11 mouse cellular contexts compared by ENCODE assay signal in genomic region chr9:91378411-91379299, GRCm38 (mm10). TPM values are rescaled to one million over a fixed set of nuclear protein-coding genes. Genes with fewer than 3 reads are reported as not detected.
A peak's percentile ranks its signal among the peaks of the same experiment; 100 is the strongest.
DNase-seq lines count a peak whose midpoint lies in the region; ATAC-seq lines count a peak whose summit lies in the region.
"Had no signal": no experiment of that assay in that cellular context is flagged by ENCODE, and none has a peak within 500 bp of the region (broad histone marks: within the 10 kb centered on the region; RNA-seq: fewer than 3 reads in every experiment).

No protein-coding gene starts in this region.

- H3K4me2 ChIP-seq in embryonic facial prominence, embryonic 12.5 days (replicated peaks) = peak overlapping the region; percentile 29
- no peak overlapping the region for H3K4me2 ChIP-seq in limb, embryonic 11.5 days (ENCODE audit: low read depth, severe bottlenecking)
- no peak overlapping the region for H3K4me2 ChIP-seq in intestine, embryonic 15.5 days (replicated peaks)
- H3K4me2 ChIP-seq: lung, embryonic 14.5 days had no signal

- H3K9ac ChIP-seq in embryonic facial prominence, embryonic 12.5 days = no peak overlapping the region
- H3K9ac ChIP-seq in limb, embryonic 11.5 days (ENCODE audit: low read length) = no peak overlapping the region
- H3K9ac ChIP-seq in intestine, embryonic 15.5 days = no peak overlapping the region
- H3K9ac ChIP-seq: lung, embryonic 14.5 days had no signal

- 0 out of 2 replicates have a peak overlapping the region, but pooled peaks have one; percentile 11 for H3K27ac ChIP-seq in embryonic facial prominence, embryonic 12.5 days
- H3K27ac ChIP-seq in limb, embryonic 11.5 days (replicated peaks; ENCODE audit: low read depth, low read length) = no peak overlapping the region
- H3K27ac ChIP-seq in intestine, embryonic 15.5 days = no peak overlapping the region

- H3K36me3 ChIP-seq in megakaryocyte, embryonic 14.5 days (replicated peaks; ENCODE audit: low read length) = no peaks in the 10 kb centered on the region
- no peaks in the 10 kb centered on the region for H3K36me3 ChIP-seq in embryonic facial prominence, embryonic 12.5 days
- H3K36me3 ChIP-seq in limb, embryonic 11.5 days (ENCODE audit: control insufficient read depth, insufficient read depth, low read length) = no peaks in the 10 kb centered on the region
- H3K36me3 ChIP-seq in intestine, embryonic 15.5 days = no peaks in the 10 kb centered on the region

- peak; percentile 66 for DNase-seq in limb, embryonic 11.5 days (ENCODE audit: low spot score)
- DNase-seq in retina, postnatal 1 day = peak; percentile 52
- DNase-seq in layer of hippocampus, postnatal 25 days (ENCODE audit: extremely low spot score in 1 of 2, low spot score in 1 of 2) = no peak
- no peak for DNase-seq in frontal cortex, postnatal 14 days (ENCODE audit: low spot score in 2 of 2)
- DNase-seq: kidney, adult 2 months; lung, embryonic 14.5 days had no signal

- peaks cover 33% of the 10 kb centered on the region for H3K9me3 ChIP-seq in megakaryocyte, embryonic 14.5 days
- H3K9me3 ChIP-seq in embryonic facial prominence, embryonic 12.5 days = no peaks in the 10 kb centered on the region
- H3K9me3 ChIP-seq in limb, embryonic 11.5 days (ENCODE audit: control insufficient read depth, low read length) = no peaks in the 10 kb centered on the region
- H3K9me3 ChIP-seq in intestine, embryonic 15.5 days = no peaks in the 10 kb centered on the region

- ATAC-seq in megakaryocyte, adult 5-6 weeks (ENCODE audit: poor library complexity, severe bottlenecking) = no peak
- no peak for ATAC-seq in embryonic facial prominence, embryonic 12.5 days (ENCODE audit: insufficient number of reproducible peaks, insufficient read depth, low FRiP score, low TSS enrichment)
- no peak for ATAC-seq in limb, embryonic 11.5 days (ENCODE audit: insufficient number of reproducible peaks, low FRiP score, low TSS enrichment, low read depth)
- ATAC-seq in intestine, embryonic 15.5 days = no peak

- under 1% methylated on average over 48 of the region's 48 CpGs for WGBS in embryonic facial prominence, embryonic 12.5 days
- WGBS in limb, embryonic 11.5 days = under 1% methylated on average over 48 of the region's 48 CpGs
- WGBS in intestine, embryonic 15.5 days = 1% methylated on average over 48 of the region's 48 CpGs

- peaks cover 92% of the 10 kb centered on the region for H3K27me3 ChIP-seq in megakaryocyte, embryonic 14.5 days (replicated peaks)
- H3K27me3 ChIP-seq in embryonic facial prominence, embryonic 12.5 days = peaks cover 95% of the 10 kb centered on the region
- H3K27me3 ChIP-seq in limb, embryonic 11.5 days (ENCODE audit: control insufficient read depth, insufficient read depth, low read length) = peaks cover 87% of the 10 kb centered on the region
- H3K27me3 ChIP-seq in intestine, embryonic 15.5 days (replicated peaks) = peaks cover 92% of the 10 kb centered on the region

- H3K4me3 ChIP-seq in megakaryocyte, embryonic 14.5 days (replicated peaks) = peak overlapping the region; percentile 8
- H3K4me3 ChIP-seq in embryonic facial prominence, embryonic 12.5 days = peak overlapping the region; percentile 14; the same call in 1 of the 2 replicates
- no peak overlapping the region for H3K4me3 ChIP-seq in limb, embryonic 11.5 days (ENCODE audit: low read depth, low read length)
- no peak overlapping the region for H3K4me3 ChIP-seq in intestine, embryonic 15.5 days (replicated peaks)

- peaks cover 17% of the 10 kb centered on the region for H3K4me1 ChIP-seq in megakaryocyte, embryonic 14.5 days
- H3K4me1 ChIP-seq in embryonic facial prominence, embryonic 12.5 days = peaks cover 7% of the 10 kb centered on the region; the same call in 1 of the 2 replicates
- no peaks in the 10 kb centered on the region for H3K4me1 ChIP-seq in limb, embryonic 11.5 days (ENCODE audit: control insufficient read depth, insufficient read depth, low read length)
- peaks cover 9% of the 10 kb centered on the region; the same call in 1 of the 2 replicates for H3K4me1 ChIP-seq in intestine, embryonic 15.5 days (replicated peaks)

RNA-seq across cellular contexts. Expression of gene Zic1, which starts 13.0 kb away (rescaled TPM):
- polyA plus RNA-seq in megakaryocyte, embryonic 14.5 days (2012; ENCODE audit: insufficient read depth, low replicate concordance) = not detected in 2 replicates
- not detected in 2 replicates for total RNA-seq in megakaryocyte, adult 5-6 weeks (2015)
- not detected in 2 replicates for total RNA-seq in megakaryocyte, adult 5-6 weeks (2017)
- 2.1 TPM in 2 replicates for polyA plus RNA-seq in embryonic facial prominence, embryonic 12.5 days (2016; fragmentation: Nextera tagmentation; extraction: Ambion mirVana)
- polyA plus RNA-seq in limb, embryonic 11.5 days (2014; fragmentation: Nextera tagmentation; extraction: Ambion mirVana) = 0.18 and 0.27 TPM in 2 replicates
- 10 to 100 TPM; 10.1 to 13.2 TPM for total RNA-seq in layer of hippocampus, postnatal 25 days (2021)
- polyA plus RNA-seq in intestine, embryonic 15.5 days (2015; fragmentation: Nextera tagmentation; extraction: Ambion mirVana) = 0.09 TPM in 1 of 2 replicates, not detected in the other
- polyA plus RNA-seq: kidney, adult 2 months; lung, embryonic 14.5 days; small intestine, adult 2 months had no signal

RNA-seq across cellular contexts. Expression of gene Zic4, which starts 16.4 kb away (rescaled TPM):
- 2.3 TPM in 1 of 2 replicates, not detected in the other for polyA plus RNA-seq in megakaryocyte, embryonic 14.5 days (2012; ENCODE audit: insufficient read depth, low replicate concordance)
- total RNA-seq in megakaryocyte, adult 5-6 weeks (2015) = not detected in 2 replicates
- total RNA-seq in megakaryocyte, adult 5-6 weeks (2017) = not detected in 2 replicates
- polyA plus RNA-seq in embryonic facial prominence, embryonic 12.5 days (2016; fragmentation: Nextera tagmentation; extraction: Ambion mirVana) = 5.6 and 6.0 TPM in 2 replicates
- polyA plus RNA-seq in limb, embryonic 11.5 days (2014; fragmentation: Nextera tagmentation; extraction: Ambion mirVana) = 0.34 and 0.37 TPM in 2 replicates
- 1 to 10 TPM; 2.0 to 2.1 TPM for total RNA-seq in layer of hippocampus, postnatal 25 days (2021)
- polyA plus RNA-seq in intestine, embryonic 15.5 days (2015; fragmentation: Nextera tagmentation; extraction: Ambion mirVana) = 0.16 TPM in 1 of 2 replicates, not detected in the other
- polyA plus RNA-seq: kidney, adult 2 months; lung, embryonic 14.5 days; small intestine, adult 2 months had no signal

Comparison
In these comparisons a context has a peak if more than half of its experiments do, and no peak if none do; other contexts are left out.
1. H3K4me3 ChIP-seq: peak in megakaryocyte, embryonic 14.5 days (single experiment) and embryonic facial prominence, embryonic 12.5 days (single experiment); none in limb, embryonic 11.5 days (single experiment) and intestine, embryonic 15.5 days (single experiment).
2. DNase-seq: peak in limb, embryonic 11.5 days (single experiment) and retina, postnatal 1 day (single experiment); none in layer of hippocampus, postnatal 25 days (0 of 2) and frontal cortex, postnatal 14 days (0 of 2).